In genomic region chr7:121198933-121199332, GRCm38 (mm10) we compare ENCODE assay signal across 14 mouse cellular contexts.
A peak's percentile ranks its signal among the peaks of the same experiment; 100 is the strongest.
DNase-seq lines count a peak whose midpoint lies in the region; ATAC-seq and TF ChIP-seq lines count a peak whose summit lies in the region.
"Had no signal": no experiment of that assay in that cellular context is flagged by ENCODE, and none has a peak within 500 bp of the region (broad histone marks: within the 10 kb centered on the region; RNA-seq: fewer than 3 reads in every experiment).

No protein-coding gene starts in this region.

- no peaks in the 10 kb centered on the region for H3K9me3 ChIP-seq in embryonic facial prominence, embryonic 14.5 days (ENCODE audit: control insufficient read depth, low read length)
- H3K9me3 ChIP-seq in embryonic facial prominence, embryonic 10.5 days: no peaks in the 10 kb centered on the region
- H3K9me3 ChIP-seq: hindbrain, embryonic 12.5 days had no signal

- H3K9ac ChIP-seq in embryonic facial prominence, embryonic 14.5 days (ENCODE audit: low read depth, low read length): no peak overlapping the region
- H3K9ac ChIP-seq: hindbrain, embryonic 12.5 days; liver, postnatal 0 days had no signal

- no peaks in the 10 kb centered on the region for H3K27me3 ChIP-seq in embryonic facial prominence, embryonic 14.5 days (replicated peaks; ENCODE audit: control insufficient read depth, insufficient read depth, low read length)
- H3K27me3 ChIP-seq in embryonic facial prominence, embryonic 10.5 days (replicated peaks; ENCODE audit: low read depth, poor library complexity, severe bottlenecking): no peaks in the 10 kb centered on the region
- H3K27me3 ChIP-seq: hindbrain, embryonic 12.5 days had no signal

- ATAC-seq in embryonic facial prominence, embryonic 14.5 days (ENCODE audit: low read depth): no peak
- ATAC-seq: liver, postnatal 0 days had no signal

- TF ChIP-seq CTCF in lung, adult 2 months (IDR thresholded peaks at IDR 0.05; ENCODE audit: insufficient read depth, low read length): no peak

- no peak overlapping the region for H3K4me3 ChIP-seq in embryonic facial prominence, embryonic 14.5 days (ENCODE audit: low read depth, low read length)
- H3K4me3 ChIP-seq in embryonic facial prominence, embryonic 10.5 days: no peak overlapping the region
- H3K4me3 ChIP-seq in lung, adult 2 months (replicated peaks; ENCODE audit: extremely low read depth, low read depth, low read length): no peak overlapping the region
- H3K4me3 ChIP-seq: erythroblast, embryonic 14.5 days; hindbrain, embryonic 12.5 days had no signal

- H3K4me1 ChIP-seq in embryonic facial prominence, embryonic 14.5 days (ENCODE audit: control insufficient read depth, insufficient read depth, low read length): no peaks in the 10 kb centered on the region
- H3K4me1 ChIP-seq in embryonic facial prominence, embryonic 10.5 days: no peaks in the 10 kb centered on the region
- H3K4me1 ChIP-seq in lung, adult 2 months (ENCODE audit: control insufficient read depth, insufficient read depth, low read length): no peaks in the 10 kb centered on the region
- H3K4me1 ChIP-seq: hindbrain, embryonic 12.5 days had no signal

- no peak overlapping the region for H3K27ac ChIP-seq in embryonic facial prominence, embryonic 14.5 days (replicated peaks; ENCODE audit: low read depth, low read length)
- no peak overlapping the region for H3K27ac ChIP-seq in embryonic facial prominence, embryonic 10.5 days (replicated peaks)
- H3K27ac ChIP-seq: hindbrain, embryonic 12.5 days; kidney, postnatal 0 days; stomach, postnatal 0 days had no signal

- no peaks in the 10 kb centered on the region for H3K36me3 ChIP-seq in embryonic facial prominence, embryonic 14.5 days (ENCODE audit: control insufficient read depth, insufficient read depth, low read length)
- H3K36me3 ChIP-seq in embryonic facial prominence, embryonic 10.5 days (replicated peaks): no peaks in the 10 kb centered on the region
- H3K36me3 ChIP-seq: hindbrain, embryonic 12.5 days had no signal

- TF ChIP-seq POLR2A in lung, adult 2 months (IDR thresholded peaks at IDR 0.05; ENCODE audit: borderline replicate concordance, extremely low read depth, low read depth, low read length): no peak

- WGBS in embryonic facial prominence, embryonic 14.5 days: 67% methylated on average over 8 of the region's 8 CpGs
- 82% methylated on average over 8 of the region's 8 CpGs for WGBS in embryonic facial prominence, embryonic 10.5 days
- WGBS in lung, adult 2 months: 69% methylated on average over 8 of the region's 8 CpGs

- peak; percentile 45 for DNase-seq in embryonic facial prominence, embryonic 14.5 days (ENCODE audit: low spot score)
- DNase-seq in embryonic facial prominence, embryonic 10.5 days (ENCODE audit: low spot score): no peak
- peak; percentile 2 for DNase-seq in lung, postnatal 10 days
- no peak for DNase-seq in lung, adult 2 months
- DNase-seq in layer of hippocampus, adult 9-11 months: peak; percentile 22
- no peak for DNase-seq in liver
- no peak for DNase-seq in gastrocnemius, postnatal 10 days
- no peak for DNase-seq in spleen, adult 18-20 months
- DNase-seq: liver, postnatal 0 days; retina, postnatal 1 day had no signal

- no peak overlapping the region for H3K4me2 ChIP-seq in embryonic facial prominence, embryonic 14.5 days (ENCODE audit: low read depth, low read length)
- H3K4me2 ChIP-seq: hindbrain, embryonic 12.5 days had no signal

Comparison
In these comparisons a context has a peak if more than half of its experiments do, and no peak if none do; other contexts are left out.
1. DNase-seq: peak in embryonic facial prominence, embryonic 14.5 days (single experiment), lung, postnatal 10 days (single experiment) and layer of hippocampus, adult 9-11 months (single experiment); none in embryonic facial prominence, embryonic 10.5 days (single experiment), lung, adult 2 months (single experiment), liver (single experiment), gastrocnemius, postnatal 10 days (single experiment) and spleen, adult 18-20 months (0 of 2).